Mouse (Mus musculus) lung, postnatal 0 days (tissue): ENCODE data around the gene Psmb6.

ENCODE experiments used
- CTCF ChIP-seq: IDR thresholded peaks from 2 replicates; pipeline ENCODE4 v1.5.1; 2016; ENCODE audit warnings: antibody characterized with exemption, mild to moderate bottlenecking
- EP300 ChIP-seq: IDR thresholded peaks from 2 replicates; pipeline ENCODE4 v1.6.1; 2016; ENCODE audit warnings: antibody characterized with exemption, mild to moderate bottlenecking, control low read depth

GRCm38 (mm10) chr11:70572348-70572902 is 47.3 kb downstream of the Psmb6 start:
- TF ChIP-seq CTCF, result no peak
- TF ChIP-seq EP300, result no peak
